Mouse (Mus musculus) c-Kit-positive CD71-positive TER-119-negative erythroid progenitor cells, embryonic 14.5 days (primary cell): Measurements from ENCODE around the gene Cyp2b9.
"Not testable (repeated sequence)": the region's sequence is repeated elsewhere in the genome, so short reads cannot be mapped to it uniquely, and the experiment has no call there.

Experiments used
- DNase-seq: peaks from one replicate; pipeline ENCODE4 v3.0.0-alpha.2; 2013; ENCODE audit warnings: low read depth

The Cyp2b9 gene

GRCm38 (mm10) chr7:26173111-26173510, at the start of gene Cyp2b9:
Gene Cyp2b9, plus strand, starts transcription at chr7:26173411.
- not testable (repeated sequence) for DNase-seq

GRCm38 (mm10) chr7:26139623-26140022, 33.6 kb upstream of the Cyp2b9 start:
- not testable (repeated sequence) for DNase-seq

DNA sequence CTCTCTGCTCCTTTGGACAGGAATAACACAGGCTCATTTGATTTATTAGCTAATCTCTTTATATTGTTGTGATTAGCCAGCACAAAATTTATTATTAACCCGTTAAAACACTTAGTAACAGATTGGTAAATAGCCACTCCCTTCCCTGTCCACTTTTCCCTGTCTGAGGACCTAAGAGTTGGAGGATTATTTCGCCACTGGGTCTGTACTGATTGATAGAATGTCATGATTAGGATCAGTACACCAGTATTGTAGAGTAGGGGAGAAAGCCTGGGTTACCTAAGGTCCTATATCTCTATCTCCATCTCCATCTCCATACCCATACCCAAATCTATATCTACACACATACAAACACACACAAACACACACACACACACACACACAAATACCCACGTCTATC, 29.6 kb upstream of the Cyp2b9 start:
- DNase-seq: not testable (repeated sequence)

DNA sequence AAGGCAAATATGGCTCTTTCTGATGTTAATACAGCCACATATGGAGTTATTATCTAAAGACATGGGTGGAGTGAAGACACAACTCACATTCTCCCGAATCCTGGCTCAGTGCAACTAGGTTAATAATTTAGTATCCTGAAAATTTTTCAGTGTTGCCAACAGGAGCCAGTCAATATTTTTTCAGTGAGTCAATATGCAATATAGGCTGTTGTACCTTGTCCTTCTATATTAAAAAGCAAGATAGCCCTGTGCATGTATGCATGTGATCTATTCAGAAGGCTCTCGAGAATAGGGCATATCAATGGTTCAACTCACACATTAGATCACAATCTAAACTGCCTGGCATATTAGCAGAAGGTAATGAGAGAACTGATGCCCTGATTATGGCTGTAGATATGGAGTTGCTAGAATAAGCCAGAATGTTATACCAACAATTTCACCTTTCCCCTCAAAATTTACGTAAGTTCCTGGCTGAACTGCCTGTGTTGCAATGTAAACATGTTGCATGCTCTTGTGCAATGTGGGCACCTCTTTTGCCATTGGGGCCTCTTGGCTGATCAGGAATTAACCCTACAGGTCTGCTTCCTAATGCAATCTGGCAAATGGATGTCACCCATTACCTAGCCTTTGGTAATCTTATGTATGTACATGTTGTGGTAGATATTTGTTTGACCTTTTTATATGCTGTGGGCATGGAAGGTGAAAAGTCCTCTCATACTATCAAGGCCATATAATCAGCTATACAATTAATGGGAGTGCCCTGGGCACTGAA, 4.3 kb upstream of the Cyp2b9 start:
- not testable (repeated sequence) for DNase-seq

DNA sequence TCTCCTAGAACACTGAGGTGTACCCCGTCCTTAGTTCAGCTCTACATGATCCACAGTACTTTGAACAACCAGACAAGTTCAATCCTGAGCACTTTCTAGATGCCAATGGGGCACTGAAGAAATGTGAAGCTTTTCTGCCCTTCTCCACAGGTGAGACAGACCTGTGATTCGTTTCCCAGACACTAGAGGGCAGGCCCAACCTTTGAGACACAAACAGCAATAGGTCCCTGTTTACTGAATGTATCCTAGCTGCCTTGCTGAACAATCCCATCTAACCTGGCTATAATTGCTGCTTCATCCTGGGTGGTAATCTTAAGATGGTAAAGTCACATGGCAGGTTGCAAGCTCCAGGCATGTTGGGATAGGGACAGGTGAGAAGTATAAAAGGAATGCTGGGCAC, 27.9 kb downstream of the Cyp2b9 start:
- DNase-seq: no peak

- not testable (repeated sequence) for DNase-seq
These were observed 86.8 kb downstream of the Cyp2b9 start, which contains the start of gene Vmn1r184 for GRCm38 (mm10) chr7:26260034-26260433. Gene Vmn1r184, plus strand, starts transcription at chr7:26260334.
